Mouse (Mus musculus): Measurements from ENCODE around the gene Hdac9. TPM values are rescaled to one million over a fixed set of nuclear protein-coding genes. Genes with fewer than 3 reads are reported as not detected.

Hdac9 gene
- polyA plus RNA-seq, 1 experiment from 2014 or later, result 1.5 TPM

DNA sequence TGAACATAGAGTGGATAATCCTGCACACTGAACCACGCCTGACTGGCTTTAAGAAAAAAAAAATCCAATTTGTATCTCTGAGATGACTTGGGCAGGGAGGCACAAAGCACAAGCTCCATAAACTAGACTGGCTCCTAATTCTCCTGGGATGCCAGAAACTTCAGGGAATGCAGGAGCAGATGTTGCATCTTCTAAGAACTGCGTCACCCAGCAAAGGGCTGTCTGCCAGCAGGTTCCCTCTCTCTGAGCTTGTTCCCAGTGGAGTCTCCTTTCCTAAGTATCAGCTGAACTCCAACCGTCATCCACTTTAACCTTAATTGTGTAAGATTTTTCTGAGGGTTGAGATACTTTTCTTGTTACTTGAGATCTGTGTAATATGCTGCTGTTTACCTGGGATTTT, 140.7 kb downstream of the Hdac9 start:
- ATAC-seq (ENCODE audit: low FRiP score, low TSS enrichment), result no peak
- WGBS, result 60% methylated on average over 3 of the region's 3 CpGs

DNA sequence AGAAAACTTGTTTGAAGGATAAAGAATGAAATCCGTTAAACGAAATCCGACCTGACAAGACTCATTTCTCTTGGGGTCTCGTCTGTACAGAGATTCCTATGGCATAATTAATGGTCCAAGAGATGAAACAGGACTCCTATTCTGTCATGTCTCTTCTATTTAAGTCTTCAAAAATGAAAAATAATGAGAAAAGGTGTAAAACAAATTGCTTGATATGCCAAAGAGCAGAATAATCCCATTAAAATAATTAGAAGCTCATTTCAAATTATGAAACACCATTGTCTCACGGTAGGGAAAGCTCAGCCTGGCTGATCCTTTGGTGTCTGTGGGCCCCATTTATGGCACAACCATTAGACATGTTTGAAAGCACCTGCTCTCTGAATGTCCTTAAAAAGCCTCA, 142.8 kb downstream of the Hdac9 start:
- no peak for ATAC-seq (ENCODE audit: low FRiP score, low TSS enrichment)
- TF ChIP-seq CTCF (IDR thresholded peaks at IDR 0.05; ENCODE audit: low read depth) (no peak), EP300 (optimal IDR thresholded peaks at IDR 0.05) (no peak)
- no peak overlapping the region for H3K27ac ChIP-seq (replicated peaks)
- no peaks in the 10 kb centered on the region for H3K4me1 ChIP-seq (replicated peaks; ENCODE audit: control insufficient read depth, insufficient read depth)
- H3K9me3 ChIP-seq (ENCODE audit: control insufficient read depth, low read length), result no peaks in the 10 kb centered on the region
- no peak overlapping the region for H3K9ac ChIP-seq (ENCODE audit: low read length)
- no peak overlapping the region for H3K4me3 ChIP-seq (ENCODE audit: low read depth, low read length)
- H3K36me3 ChIP-seq (ENCODE audit: control insufficient read depth, insufficient read depth, low read length), result no peaks in the 10 kb centered on the region
- no peaks in the 10 kb centered on the region for H3K27me3 ChIP-seq (ENCODE audit: control insufficient read depth, insufficient read depth, low read length)
- WGBS, result 56% methylated on average over 5 of the region's 5 CpGs
- no peak for DNase-seq (ENCODE audit: low spot score)
- no peak overlapping the region for H3K4me2 ChIP-seq (replicated peaks; ENCODE audit: low read depth)

More for the DNA sequence above, 140.7 kb downstream of the Hdac9 start:
- no peak for TF ChIP-seq CTCF (IDR thresholded peaks at IDR 0.05; ENCODE audit: low read depth)
- no peak for TF ChIP-seq EP300 (optimal IDR thresholded peaks at IDR 0.05)
- no peaks in the 10 kb centered on the region for H3K27me3 ChIP-seq (ENCODE audit: control insufficient read depth, insufficient read depth, low read length)
- no peaks in the 10 kb centered on the region for H3K4me1 ChIP-seq (replicated peaks; ENCODE audit: control insufficient read depth, insufficient read depth)
- no peak overlapping the region for H3K27ac ChIP-seq (replicated peaks)
- no peak for DNase-seq (ENCODE audit: low spot score)
- H3K4me2 ChIP-seq (replicated peaks; ENCODE audit: low read depth), result no peak overlapping the region
- no peaks in the 10 kb centered on the region for H3K36me3 ChIP-seq (ENCODE audit: control insufficient read depth, insufficient read depth, low read length)
- no peaks in the 10 kb centered on the region for H3K9me3 ChIP-seq (ENCODE audit: control insufficient read depth, low read length)
- no peak overlapping the region for H3K4me3 ChIP-seq (ENCODE audit: low read depth, low read length)
- no peak overlapping the region for H3K9ac ChIP-seq (ENCODE audit: low read length)

DNA sequence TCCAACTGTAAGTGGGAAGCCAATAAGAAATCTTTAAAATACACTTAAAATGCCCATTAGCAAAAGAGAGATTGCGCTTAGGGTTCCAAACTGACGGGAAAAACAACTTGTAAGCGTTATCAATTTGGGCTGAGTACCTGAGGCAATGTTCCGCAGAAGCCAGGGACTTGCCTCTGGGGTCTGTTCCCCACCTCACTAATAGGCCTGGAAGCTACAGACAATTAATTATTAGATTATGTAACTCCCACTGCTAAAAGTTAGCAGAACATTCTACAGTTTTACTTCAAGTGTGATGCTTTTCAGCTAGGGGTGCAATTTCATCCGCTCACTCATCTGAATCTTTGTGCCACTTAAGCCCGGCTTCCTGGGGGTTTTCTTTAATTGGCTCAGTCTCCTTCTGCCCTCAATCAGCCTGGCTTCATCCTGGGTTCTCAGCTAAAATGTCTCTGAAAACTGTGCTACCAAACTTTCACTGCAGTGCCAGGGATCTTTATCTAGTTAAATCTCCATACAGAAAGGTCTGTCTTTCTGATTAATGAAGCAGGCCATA, 149.6 kb downstream of the Hdac9 start:
- no peak for DNase-seq (ENCODE audit: low spot score)

DNA sequence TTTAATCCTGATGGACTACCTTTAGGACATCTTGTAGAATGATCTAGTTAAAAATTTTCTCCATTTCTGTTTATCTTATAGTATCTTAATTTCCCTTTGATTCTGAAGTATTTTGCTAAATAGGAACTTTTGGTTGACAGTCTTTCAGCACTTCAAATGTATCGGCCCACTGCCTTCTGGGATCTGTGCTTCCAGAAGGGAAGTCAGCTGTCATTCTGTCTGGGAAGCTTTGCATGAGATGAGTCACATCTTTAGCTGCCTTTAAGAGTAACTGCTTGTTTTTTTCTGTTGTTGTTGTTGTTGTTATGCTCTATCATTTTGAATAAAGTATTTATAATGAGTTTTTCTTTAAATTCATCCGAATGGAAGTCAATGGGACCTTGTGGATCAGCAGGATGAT, 169.6 kb downstream of the Hdac9 start:
- no peaks in the 10 kb centered on the region for H3K4me1 ChIP-seq (replicated peaks; ENCODE audit: control insufficient read depth, insufficient read depth)
- TF ChIP-seq CTCF (IDR thresholded peaks at IDR 0.05; ENCODE audit: low read depth) (no peak), EP300 (optimal IDR thresholded peaks at IDR 0.05) (no peak)
- H3K27me3 ChIP-seq (ENCODE audit: control insufficient read depth, insufficient read depth, low read length), result no peaks in the 10 kb centered on the region
- WGBS, result 64% methylated on average over 2 of the region's 2 CpGs
- no peak overlapping the region for H3K4me3 ChIP-seq (ENCODE audit: low read depth, low read length)
- no peaks in the 10 kb centered on the region for H3K36me3 ChIP-seq (ENCODE audit: control insufficient read depth, insufficient read depth, low read length)
- ATAC-seq (ENCODE audit: low FRiP score, low TSS enrichment), result no peak
- no peak overlapping the region for H3K4me2 ChIP-seq (replicated peaks; ENCODE audit: low read depth)
- no peak overlapping the region for H3K9ac ChIP-seq (ENCODE audit: low read length)
- DNase-seq (ENCODE audit: low spot score), result no peak
- no peak overlapping the region for H3K27ac ChIP-seq (replicated peaks)
- H3K9me3 ChIP-seq (ENCODE audit: control insufficient read depth, low read length), result no peaks in the 10 kb centered on the region

More for the DNA sequence above, 149.6 kb downstream of the Hdac9 start:
- no peak overlapping the region for H3K4me3 ChIP-seq (ENCODE audit: low read depth, low read length)
- TF ChIP-seq EP300 (optimal IDR thresholded peaks at IDR 0.05) (no peak), CTCF (IDR thresholded peaks at IDR 0.05; ENCODE audit: low read depth) (no peak)
- no peak overlapping the region for H3K27ac ChIP-seq (replicated peaks)
- no peak for ATAC-seq (ENCODE audit: low FRiP score, low TSS enrichment)
- H3K27me3 ChIP-seq (ENCODE audit: control insufficient read depth, insufficient read depth, low read length), result no peaks in the 10 kb centered on the region
- no peak overlapping the region for H3K9ac ChIP-seq (ENCODE audit: low read length)
- no peak overlapping the region for H3K4me2 ChIP-seq (replicated peaks; ENCODE audit: low read depth)
- H3K9me3 ChIP-seq (ENCODE audit: control insufficient read depth, low read length), result no peaks in the 10 kb centered on the region
- WGBS, result 87% methylated on average over 6 of the region's 6 CpGs
- H3K4me1 ChIP-seq (replicated peaks; ENCODE audit: control insufficient read depth, insufficient read depth), result no peaks in the 10 kb centered on the region
- no peaks in the 10 kb centered on the region for H3K36me3 ChIP-seq (ENCODE audit: control insufficient read depth, insufficient read depth, low read length)

DNA sequence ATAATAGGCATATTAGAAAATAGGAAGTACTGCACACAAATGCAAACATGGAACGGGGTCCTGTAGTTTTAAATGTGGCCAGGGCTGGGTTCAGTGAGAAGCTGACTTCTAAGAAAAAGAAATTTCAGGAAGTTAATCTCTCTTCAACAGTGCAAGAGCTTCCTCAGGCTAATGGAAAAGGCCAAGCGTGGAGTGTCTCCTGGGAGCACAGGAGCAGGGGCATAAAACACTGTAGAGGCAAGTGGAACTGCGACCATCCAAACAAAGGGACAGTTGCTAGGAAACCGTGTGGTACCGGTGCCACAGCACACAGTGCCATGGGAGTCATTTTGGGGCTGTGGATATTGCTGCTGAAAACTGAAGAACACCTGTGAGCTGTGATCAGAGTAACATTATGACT, 191.7 kb downstream of the Hdac9 start:
- DNase-seq (ENCODE audit: low spot score) (no peak), ATAC-seq (ENCODE audit: low FRiP score, low TSS enrichment) (no peak)
- no peaks in the 10 kb centered on the region for H3K36me3 ChIP-seq (ENCODE audit: control insufficient read depth, insufficient read depth, low read length)
- no peaks in the 10 kb centered on the region for H3K4me1 ChIP-seq (replicated peaks; ENCODE audit: control insufficient read depth, insufficient read depth)
- H3K27me3 ChIP-seq (ENCODE audit: control insufficient read depth, insufficient read depth, low read length), result no peaks in the 10 kb centered on the region
- no peak overlapping the region for H3K27ac ChIP-seq (replicated peaks)
- H3K9me3 ChIP-seq (ENCODE audit: control insufficient read depth, low read length), result no peaks in the 10 kb centered on the region
- TF ChIP-seq CTCF (IDR thresholded peaks at IDR 0.05; ENCODE audit: low read depth) (no peak), EP300 (optimal IDR thresholded peaks at IDR 0.05) (no peak)
- no peak overlapping the region for H3K4me2 ChIP-seq (replicated peaks; ENCODE audit: low read depth)
- 66% methylated on average over 5 of the region's 5 CpGs for WGBS
- no peak overlapping the region for H3K9ac ChIP-seq (ENCODE audit: low read length)
- no peak overlapping the region for H3K4me3 ChIP-seq (ENCODE audit: low read depth, low read length)

DNA sequence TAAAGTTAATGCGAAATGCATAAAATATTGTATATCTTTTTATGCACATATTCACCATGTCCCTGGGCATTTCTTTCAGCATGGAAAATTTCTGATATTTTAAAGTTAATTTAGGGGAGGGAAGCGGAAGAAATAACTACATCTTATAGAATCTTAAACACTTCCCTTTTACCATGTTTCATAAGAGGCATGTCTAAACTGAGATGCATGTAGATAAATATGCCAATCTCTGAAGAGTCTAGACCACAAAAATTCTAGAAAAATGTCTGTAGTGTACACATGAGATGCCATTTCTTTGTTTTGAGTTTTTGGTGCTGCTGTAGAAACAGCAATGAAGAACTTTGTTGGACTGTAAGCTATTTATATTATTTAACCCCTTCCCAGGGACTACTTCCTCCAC, 192.6 kb downstream of the Hdac9 start:
- Histone ChIP-seq H3K9me3 (ENCODE audit: control insufficient read depth, low read length) (no peaks in the 10 kb centered on the region), H3K9ac (ENCODE audit: low read length) (no peak overlapping the region), H3K36me3 (ENCODE audit: control insufficient read depth, insufficient read depth, low read length) (no peaks in the 10 kb centered on the region), H3K4me1 (replicated peaks; ENCODE audit: control insufficient read depth, insufficient read depth) (no peaks in the 10 kb centered on the region), H3K4me3 (ENCODE audit: low read depth, low read length) (no peak overlapping the region), H3K27ac (replicated peaks) (no peak overlapping the region), H3K4me2 (replicated peaks; ENCODE audit: low read depth) (no peak overlapping the region), H3K27me3 (ENCODE audit: control insufficient read depth, insufficient read depth, low read length) (no peaks in the 10 kb centered on the region)
- 85% methylated on average over 2 of the region's 2 CpGs for WGBS
- no peak for ATAC-seq (ENCODE audit: low FRiP score, low TSS enrichment)
- TF ChIP-seq EP300 (optimal IDR thresholded peaks at IDR 0.05) (no peak), CTCF (IDR thresholded peaks at IDR 0.05; ENCODE audit: low read depth) (no peak)
- DNase-seq (ENCODE audit: low spot score), result no peak

Data from stomach, postnatal 0 days (tissue).